Comparison of ENCODE assay signal across 9 mouse cellular contexts in the genomic region with DNA sequence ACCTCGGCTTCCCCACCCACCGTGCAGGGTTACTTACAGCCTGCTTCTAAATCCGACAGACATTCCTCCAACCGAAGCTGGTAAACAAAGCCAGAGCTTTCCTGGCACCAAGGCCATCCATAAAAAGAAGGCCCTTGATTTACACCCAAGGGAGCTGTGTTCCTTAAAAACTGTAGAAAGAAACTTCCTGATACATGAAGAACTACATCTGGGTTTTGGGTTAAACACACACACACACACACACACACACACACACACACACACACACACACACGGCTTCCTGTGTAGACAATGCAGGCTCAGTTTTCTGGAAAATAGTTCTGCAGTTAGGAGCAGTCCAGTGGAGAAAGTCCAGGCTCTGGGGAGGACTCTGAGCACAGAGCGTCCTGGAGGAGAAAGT.
DNase-seq lines count a peak whose midpoint lies in the region; ATAC-seq and TF ChIP-seq lines count a peak whose summit lies in the region.
"Had no signal": no experiment of that assay in that cellular context is flagged by ENCODE, and none has a peak within 500 bp of the region (broad histone marks: within the 10 kb centered on the region; RNA-seq: fewer than 3 reads in every experiment).

No protein-coding gene starts in this region.

- no peaks in the 10 kb centered on the region for H3K36me3 ChIP-seq in heart, adult 2 months (ENCODE audit: control insufficient read depth, insufficient read depth, low read length)
- no peaks in the 10 kb centered on the region for H3K36me3 ChIP-seq in heart, embryonic 12.5 days
- no peaks in the 10 kb centered on the region for H3K36me3 ChIP-seq in embryonic facial prominence, embryonic 14.5 days (ENCODE audit: control insufficient read depth, insufficient read depth, low read length)
- H3K36me3 ChIP-seq: midbrain, embryonic 15.5 days had no signal

- H3K79me2 ChIP-seq in heart, adult 2 months (replicated peaks; ENCODE audit: control insufficient read depth, insufficient read depth, low read length): no peaks in the 10 kb centered on the region

- TF ChIP-seq EP300 in heart, adult 2 months (IDR thresholded peaks at IDR 0.05; ENCODE audit: insufficient read depth, low read depth, low read length): peak; percentile 39; the same call in 1 of the 2 replicates

- DNase-seq in heart, adult 2 months: peak; percentile 50 to 60
- DNase-seq in embryonic facial prominence, embryonic 14.5 days (ENCODE audit: low spot score): peak; percentile 52
- DNase-seq in heart, postnatal 4 days: peak; percentile 56
- DNase-seq in lung, postnatal 10 days: peak; percentile 51
- no peak for DNase-seq in retina, embryonic 14.5 days (ENCODE audit: low spot score)
- no peak for DNase-seq in right cerebral cortex, postnatal 4 days

- H3K9ac ChIP-seq in heart, adult 2 months (ENCODE audit: low read depth, low read length): no peak overlapping the region
- no peak overlapping the region for H3K9ac ChIP-seq in heart, embryonic 12.5 days
- no peak overlapping the region for H3K9ac ChIP-seq in embryonic facial prominence, embryonic 14.5 days (ENCODE audit: low read depth, low read length)
- H3K9ac ChIP-seq: midbrain, embryonic 15.5 days had no signal

- intact Hi-C loops in heart, adult 2 months (cut with DNase I): loop anchor here (1.0 to 5.0 kb wide), 6 partner anchors 38 to 183 kb away; a partner anchor contains a TSS

- H3K4me2 ChIP-seq in heart, embryonic 12.5 days: no peak overlapping the region
- H3K4me2 ChIP-seq in embryonic facial prominence, embryonic 14.5 days (ENCODE audit: low read depth, low read length): no peak overlapping the region
- H3K4me2 ChIP-seq: midbrain, embryonic 15.5 days had no signal

- no peak for TF ChIP-seq CTCF in heart, adult 2 months (IDR thresholded peaks at IDR 0.05)

- no peak for ATAC-seq in heart, embryonic 12.5 days (ENCODE audit: insufficient number of reproducible peaks, low FRiP score)
- no peak for ATAC-seq in embryonic facial prominence, embryonic 14.5 days (ENCODE audit: low read depth)
- no peak for ATAC-seq in megakaryocyte, adult 5-6 weeks (ENCODE audit: poor library complexity, severe bottlenecking)
- ATAC-seq: midbrain, embryonic 15.5 days had no signal

- no peaks in the 10 kb centered on the region for H3K9me3 ChIP-seq in heart, embryonic 12.5 days (replicated peaks)
- H3K9me3 ChIP-seq in embryonic facial prominence, embryonic 14.5 days (ENCODE audit: control insufficient read depth, low read length): no peaks in the 10 kb centered on the region
- H3K9me3 ChIP-seq: midbrain, embryonic 15.5 days had no signal

- 23% methylated on average over 6 of the region's 6 CpGs for WGBS in heart, adult 2 months
- 58% methylated on average over 6 of the region's 6 CpGs for WGBS in heart, embryonic 12.5 days
- 38% methylated on average over 5 of the region's 6 CpGs for WGBS in embryonic facial prominence, embryonic 14.5 days

- H3K4me3 ChIP-seq in heart, adult 2 months: no peak overlapping the region
- H3K4me3 ChIP-seq in heart, embryonic 12.5 days: no peak overlapping the region
- no peak overlapping the region for H3K4me3 ChIP-seq in embryonic facial prominence, embryonic 14.5 days (ENCODE audit: low read depth, low read length)
- H3K4me3 ChIP-seq: midbrain, embryonic 15.5 days had no signal

- peaks cover 19% of the 10 kb centered on the region for H3K4me1 ChIP-seq in heart, adult 2 months (ENCODE audit: control insufficient read depth, insufficient read depth, low read length)
- peaks cover 5% of the 10 kb centered on the region for H3K4me1 ChIP-seq in heart, embryonic 12.5 days (replicated peaks)
- peaks cover 7% of the 10 kb centered on the region for H3K4me1 ChIP-seq in embryonic facial prominence, embryonic 14.5 days (ENCODE audit: control insufficient read depth, insufficient read depth, low read length)

- H3K27ac ChIP-seq in heart, adult 2 months: peak overlapping the region; percentile 55
- no peak overlapping the region for H3K27ac ChIP-seq in heart, embryonic 12.5 days (ENCODE audit: poor library complexity, severe bottlenecking)
- H3K27ac ChIP-seq in embryonic facial prominence, embryonic 14.5 days (replicated peaks; ENCODE audit: low read depth, low read length): no peak overlapping the region
- H3K27ac ChIP-seq: midbrain, embryonic 15.5 days had no signal

- H3K27me3 ChIP-seq in heart, adult 2 months (ENCODE audit: control insufficient read depth, insufficient read depth, low read length): no peaks in the 10 kb centered on the region
- peaks cover 91% of the 10 kb centered on the region for H3K27me3 ChIP-seq in heart, embryonic 12.5 days (replicated peaks)
- no peaks in the 10 kb centered on the region; the same call in 1 of the 2 replicates for H3K27me3 ChIP-seq in embryonic facial prominence, embryonic 14.5 days (replicated peaks; ENCODE audit: control insufficient read depth, insufficient read depth, low read length)
- H3K27me3 ChIP-seq: midbrain, embryonic 15.5 days had no signal

- no peak for TF ChIP-seq POLR2A in heart, adult 2 months (IDR thresholded peaks at IDR 0.05; ENCODE audit: insufficient read depth, low read depth, low read length)

Comparison
In these comparisons a context has a peak if more than half of its experiments do, and no peak if none do; other contexts are left out.
1. DNase-seq: peak in heart, adult 2 months (2 of 2), embryonic facial prominence, embryonic 14.5 days (single experiment), heart, postnatal 4 days (single experiment) and lung, postnatal 10 days (single experiment); none in retina, embryonic 14.5 days (single experiment) and right cerebral cortex, postnatal 4 days (single experiment).